Mouse (Mus musculus) left cerebral cortex, postnatal 36 days (tissue): ENCODE measurements at regions not wholly inside any gene's neighbourhood (a gene's known extent, or its start where the extent isn't known, plus 50 kb on each side); places are given as distances from the start of the nearest gene placed in this dataset.

ENCODE experiments used
- DNase-seq, 2 experiments: peaks; one replicate each; pipeline ENCODE4 v3.0.0; 2021 to 2022; ENCODE audit warnings: low spot score in 2 of 2, mixed read lengths in 1 of 2
- intact Hi-C: fragments of 180-260 bp; cut with DNase I; formaldehyde crosslinking; loops from one replicate; pipeline ENCODE4 v1.15.1; 2025

GRCm38 (mm10) chr3:61478861-61479584 lies 113.3 kb upstream of the B430305J03Rik start:
- DNase-seq: no peak
- intact Hi-C loops: no loop called here

- DNase-seq: no peak
- intact Hi-C loops: no loop called here
Measured at GRCm38 (mm10) chr3:61475018-61475417, 109.3 kb upstream of the B430305J03Rik start.

- intact Hi-C loops: loop anchor here (10.0 kb wide), 1 partner anchor 708 kb away; no protein-coding TSS in a partner anchor
- no peak for DNase-seq
Measured at GRCm38 (mm10) chr3:61467158-61467557, 101.4 kb upstream of the B430305J03Rik start.

- intact Hi-C loops: loop anchor here (10.0 kb wide), 1 partner anchor 708 kb away; no protein-coding TSS in a partner anchor
Measured at GRCm38 (mm10) chr3:61466641-61467040, 100.9 kb upstream of the B430305J03Rik start.

GRCm38 (mm10) chr3:61460076-61460475 lies 94.3 kb upstream of the B430305J03Rik start:
- intact Hi-C loops: loop anchor here (10.0 kb wide), 1 partner anchor 715 kb away; no protein-coding TSS in a partner anchor
- DNase-seq: no peak

More at GRCm38 (mm10) chr3:61466641-61467040, 100.9 kb upstream of the B430305J03Rik start:
- no peak for DNase-seq

- intact Hi-C loops: no loop called here
- no peak for DNase-seq
Measured at GRCm38 (mm10) chr3:61456598-61456997, 90.8 kb upstream of the B430305J03Rik start.

GRCm38 (mm10) chr3:61442000-61442739 lies 76.4 kb upstream of the B430305J03Rik start:
- intact Hi-C loops: no loop called here
- no peak for DNase-seq

- intact Hi-C loops: no loop called here
- no peak for DNase-seq
Measured at GRCm38 (mm10) chr3:61441445-61441844, 75.7 kb upstream of the B430305J03Rik start.

GRCm38 (mm10) chr3:61428713-61429112 lies 63.0 kb upstream of the B430305J03Rik start:
- intact Hi-C loops: no loop called here
- DNase-seq: no peak

GRCm38 (mm10) chr3:61423945-61424344 lies 58.2 kb upstream of the B430305J03Rik start:
- intact Hi-C loops: no loop called here
- DNase-seq: no peak

- DNase-seq: no peak
- intact Hi-C loops: no loop called here
Measured at GRCm38 (mm10) chr3:61419706-61420105, 54.0 kb upstream of the B430305J03Rik start.

GRCm38 (mm10) chr3:61418096-61418495 lies 52.3 kb upstream of the B430305J03Rik start:
- intact Hi-C loops: no loop called here
- DNase-seq: no peak
